Mouse (Mus musculus): ENCODE results near the gene Plpp3. TPM values are rescaled to one million over a fixed set of nuclear protein-coding genes. Genes with fewer than 3 reads are reported as not detected.
A peak's percentile ranks its signal among the peaks of the same experiment; 100 is the strongest.

Plpp3 gene
- total and polyA plus RNA-seq, 2 experiments = 64.1 to 81.0 TPM

GRCm38 (mm10) chr4:105171432-105171831 lies 14.3 kb downstream of the Plpp3 start:
- H3K27ac ChIP-seq (replicated peaks; ENCODE audit: insufficient read depth, low read depth, low read length) = peak overlapping the region; percentile 76
- H3K9ac ChIP-seq (ENCODE audit: low read depth, low read length) = no peak overlapping the region
- 53% methylated on average over 3 of the region's 3 CpGs for WGBS
- H3K4me3 ChIP-seq (ENCODE audit: insufficient read depth, low read depth, low read length) = no peak overlapping the region
- peaks cover 46% of the 10 kb centered on the region for H3K79me2 ChIP-seq (ENCODE audit: control insufficient read depth, insufficient read depth, low read length)
- TF ChIP-seq POLR2A (IDR thresholded peaks at IDR 0.05; ENCODE audit: extremely low read depth, insufficient read depth, low read length) = no peak
- no peak for TF ChIP-seq CTCF (IDR thresholded peaks at IDR 0.05; ENCODE audit: low read depth, low read length)
- H3K4me1 ChIP-seq (ENCODE audit: control insufficient read depth, insufficient read depth, low read length) = peaks cover 34% of the 10 kb centered on the region
- peaks cover 42% of the 10 kb centered on the region for H3K36me3 ChIP-seq (ENCODE audit: control insufficient read depth, insufficient read depth, low read length)
- no peaks in the 10 kb centered on the region for H3K27me3 ChIP-seq (ENCODE audit: control insufficient read depth, insufficient read depth, low read length)
- no peak for DNase-seq (ENCODE audit: extremely low read depth, low read depth, low spot score)

- Histone ChIP-seq H3K27me3 (ENCODE audit: control insufficient read depth, insufficient read depth, low read length) (no peaks in the 10 kb centered on the region), H3K4me1 (ENCODE audit: control insufficient read depth, insufficient read depth, low read length) (peaks cover 34% of the 10 kb centered on the region), H3K79me2 (ENCODE audit: control insufficient read depth, insufficient read depth, low read length) (peaks cover 54% of the 10 kb centered on the region), H3K36me3 (ENCODE audit: control insufficient read depth, insufficient read depth, low read length) (peaks cover 34% of the 10 kb centered on the region), H3K4me3 (ENCODE audit: insufficient read depth, low read depth, low read length) (no peak overlapping the region), H3K27ac (replicated peaks; ENCODE audit: insufficient read depth, low read depth, low read length) (0 out of 2 replicates have a peak overlapping the region, but pooled peaks have one; percentile 2), H3K9ac (ENCODE audit: low read depth, low read length) (peak overlapping the region; percentile 4; the same call in 1 of the 2 replicates)
- DNase-seq (ENCODE audit: extremely low read depth, low read depth, low spot score) = no peak
- TF ChIP-seq POLR2A (IDR thresholded peaks at IDR 0.05; ENCODE audit: extremely low read depth, insufficient read depth, low read length) (no peak), CTCF (IDR thresholded peaks at IDR 0.05; ENCODE audit: low read depth, low read length) (no peak)
- 60% methylated on average over 4 of the region's 4 CpGs for WGBS
Measured at GRCm38 (mm10) chr4:105174778-105175177, 17.6 kb downstream of the Plpp3 start.

- peak; percentile 59 for DNase-seq (ENCODE audit: extremely low read depth, low read depth, low spot score)
- no peak overlapping the region for H3K4me3 ChIP-seq (ENCODE audit: insufficient read depth, low read depth, low read length)
- no peak overlapping the region for H3K9ac ChIP-seq (ENCODE audit: low read depth, low read length)
- no peak overlapping the region for H3K27ac ChIP-seq (replicated peaks; ENCODE audit: insufficient read depth, low read depth, low read length)
- 43% methylated on average over 16 of the region's 16 CpGs for WGBS
- peaks cover 54% of the 10 kb centered on the region for H3K79me2 ChIP-seq (ENCODE audit: control insufficient read depth, insufficient read depth, low read length)
- H3K4me1 ChIP-seq (ENCODE audit: control insufficient read depth, insufficient read depth, low read length) = peaks cover 37% of the 10 kb centered on the region
- H3K27me3 ChIP-seq (ENCODE audit: control insufficient read depth, insufficient read depth, low read length) = no peaks in the 10 kb centered on the region
- peaks cover 36% of the 10 kb centered on the region for H3K36me3 ChIP-seq (ENCODE audit: control insufficient read depth, insufficient read depth, low read length)
- TF ChIP-seq POLR2A (IDR thresholded peaks at IDR 0.05; ENCODE audit: extremely low read depth, insufficient read depth, low read length) = no peak
- TF ChIP-seq CTCF (IDR thresholded peaks at IDR 0.05; ENCODE audit: low read depth, low read length) = no peak
Measured at GRCm38 (mm10) chr4:105175255-105176035, 18.3 kb downstream of the Plpp3 start.

GRCm38 (mm10) chr4:105181014-105181658 lies 24.0 kb downstream of the Plpp3 start:
- peaks cover 34% of the 10 kb centered on the region for H3K36me3 ChIP-seq (ENCODE audit: control insufficient read depth, insufficient read depth, low read length)
- peaks cover 52% of the 10 kb centered on the region for H3K4me1 ChIP-seq (ENCODE audit: control insufficient read depth, insufficient read depth, low read length)
- no peak for DNase-seq (ENCODE audit: extremely low read depth, low read depth, low spot score)
- no peak overlapping the region for H3K9ac ChIP-seq (ENCODE audit: low read depth, low read length)
- WGBS = 78% methylated on average over 16 of the region's 16 CpGs
- peaks cover 35% of the 10 kb centered on the region for H3K79me2 ChIP-seq (ENCODE audit: control insufficient read depth, insufficient read depth, low read length)
- no peaks in the 10 kb centered on the region for H3K27me3 ChIP-seq (ENCODE audit: control insufficient read depth, insufficient read depth, low read length)
- peak overlapping the region; percentile 41 for H3K27ac ChIP-seq (replicated peaks; ENCODE audit: insufficient read depth, low read depth, low read length)
- H3K4me3 ChIP-seq (ENCODE audit: insufficient read depth, low read depth, low read length) = no peak overlapping the region
- TF ChIP-seq POLR2A (IDR thresholded peaks at IDR 0.05; ENCODE audit: extremely low read depth, insufficient read depth, low read length) (no peak), CTCF (IDR thresholded peaks at IDR 0.05; ENCODE audit: low read depth, low read length) (no peak)

GRCm38 (mm10) chr4:105181659-105182167 lies 24.6 kb downstream of the Plpp3 start:
- H3K79me2 ChIP-seq (ENCODE audit: control insufficient read depth, insufficient read depth, low read length) = peaks cover 29% of the 10 kb centered on the region
- no peaks in the 10 kb centered on the region for H3K27me3 ChIP-seq (ENCODE audit: control insufficient read depth, insufficient read depth, low read length)
- no peak overlapping the region for H3K9ac ChIP-seq (ENCODE audit: low read depth, low read length)
- peaks cover 34% of the 10 kb centered on the region for H3K36me3 ChIP-seq (ENCODE audit: control insufficient read depth, insufficient read depth, low read length)
- no peak overlapping the region for H3K4me3 ChIP-seq (ENCODE audit: insufficient read depth, low read depth, low read length)
- peaks cover 55% of the 10 kb centered on the region for H3K4me1 ChIP-seq (ENCODE audit: control insufficient read depth, insufficient read depth, low read length)
- DNase-seq (ENCODE audit: extremely low read depth, low read depth, low spot score) = no peak
- TF ChIP-seq POLR2A (IDR thresholded peaks at IDR 0.05; ENCODE audit: extremely low read depth, insufficient read depth, low read length) (no peak), CTCF (IDR thresholded peaks at IDR 0.05; ENCODE audit: low read depth, low read length) (no peak)
- H3K27ac ChIP-seq (replicated peaks; ENCODE audit: insufficient read depth, low read depth, low read length) = peak overlapping the region; percentile 10; the same call in 1 of the 2 replicates
- WGBS = 75% methylated on average over 3 of the region's 3 CpGs

Data from liver, adult 2 months (tissue).